Mouse (Mus musculus): ENCODE data around the gene Megf11. TPM values are rescaled to one million over a fixed set of nuclear protein-coding genes. Genes with fewer than 3 reads are reported as not detected.

Megf11 gene
- polyA plus RNA-seq (2014; fragmentation: Illumina TruSeq; extraction: RNeasy Lipid Tissue Mini Kit (QIAGEN cat#74804)) = 0.14 TPM

DNA sequence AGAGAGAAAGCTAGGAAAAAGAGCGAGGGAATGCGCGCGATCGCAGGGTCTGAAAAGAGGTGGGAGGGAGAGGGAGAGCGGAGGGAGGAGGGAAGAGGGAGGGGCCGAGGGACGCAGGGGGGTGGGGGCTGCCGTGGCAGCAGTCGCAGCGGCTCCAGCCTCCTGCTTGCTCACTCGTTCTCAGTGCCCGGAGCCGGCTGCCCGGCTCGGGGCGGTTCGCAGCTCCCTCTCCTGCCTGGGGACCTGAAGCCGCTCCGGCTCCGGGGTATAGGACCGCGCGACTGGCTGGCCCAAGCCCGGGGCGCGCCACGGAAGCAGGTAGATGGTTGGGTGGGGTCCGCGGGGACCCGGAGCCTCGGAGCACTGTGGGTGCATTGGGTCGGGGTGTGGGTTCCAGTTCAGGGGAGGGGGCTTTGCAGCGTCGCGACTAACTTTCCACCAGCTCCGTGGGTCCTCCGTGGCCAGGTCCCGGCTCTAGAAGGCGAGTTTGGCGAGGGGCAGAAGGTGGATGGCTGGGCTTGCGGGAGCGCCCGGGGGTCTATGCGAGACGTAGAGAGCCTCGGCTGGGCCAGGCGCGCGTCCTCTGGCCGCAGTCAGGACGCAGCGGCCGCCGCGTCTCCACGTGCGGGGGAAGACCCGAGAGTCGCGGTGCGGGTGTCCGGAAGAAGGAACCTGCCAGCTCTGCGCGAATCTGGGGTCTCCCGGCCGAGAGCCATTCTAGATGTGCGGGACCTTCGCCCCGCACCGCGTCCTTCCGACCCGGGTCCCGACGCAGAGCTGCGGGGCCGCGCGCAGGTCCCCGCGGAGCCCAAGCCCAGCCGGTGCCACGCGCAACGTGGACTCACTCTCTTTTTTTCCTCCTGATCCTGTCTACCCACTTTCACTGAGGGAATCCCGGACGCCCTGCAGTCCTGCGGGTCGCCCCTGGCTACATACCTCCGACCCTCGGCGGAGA, at the start of gene Megf11:
Gene Megf11 (plus strand): TSS at position 116 of the 955 bp plus-strand sequence.

DNA sequence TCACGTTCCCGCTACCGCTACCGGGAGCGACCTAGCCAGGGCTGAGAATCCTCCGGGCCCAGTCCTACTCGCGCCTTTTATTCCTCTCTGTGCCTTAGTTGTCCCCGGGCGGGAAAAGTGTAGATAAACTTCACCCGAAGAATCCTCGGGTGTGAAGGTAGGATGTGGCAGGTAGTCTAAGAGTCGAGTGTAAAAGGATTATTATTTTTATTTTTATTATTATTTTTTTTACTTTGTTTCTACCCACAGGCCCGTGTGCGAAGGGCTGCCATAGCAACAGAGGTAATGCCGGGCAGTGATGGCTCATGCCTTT, 44.2 kb upstream of the Megf11 start, which contains the start of gene Dis3l:
Gene Dis3l (minus strand): TSS at position 35 of the 313 bp plus-strand sequence.

DNA sequence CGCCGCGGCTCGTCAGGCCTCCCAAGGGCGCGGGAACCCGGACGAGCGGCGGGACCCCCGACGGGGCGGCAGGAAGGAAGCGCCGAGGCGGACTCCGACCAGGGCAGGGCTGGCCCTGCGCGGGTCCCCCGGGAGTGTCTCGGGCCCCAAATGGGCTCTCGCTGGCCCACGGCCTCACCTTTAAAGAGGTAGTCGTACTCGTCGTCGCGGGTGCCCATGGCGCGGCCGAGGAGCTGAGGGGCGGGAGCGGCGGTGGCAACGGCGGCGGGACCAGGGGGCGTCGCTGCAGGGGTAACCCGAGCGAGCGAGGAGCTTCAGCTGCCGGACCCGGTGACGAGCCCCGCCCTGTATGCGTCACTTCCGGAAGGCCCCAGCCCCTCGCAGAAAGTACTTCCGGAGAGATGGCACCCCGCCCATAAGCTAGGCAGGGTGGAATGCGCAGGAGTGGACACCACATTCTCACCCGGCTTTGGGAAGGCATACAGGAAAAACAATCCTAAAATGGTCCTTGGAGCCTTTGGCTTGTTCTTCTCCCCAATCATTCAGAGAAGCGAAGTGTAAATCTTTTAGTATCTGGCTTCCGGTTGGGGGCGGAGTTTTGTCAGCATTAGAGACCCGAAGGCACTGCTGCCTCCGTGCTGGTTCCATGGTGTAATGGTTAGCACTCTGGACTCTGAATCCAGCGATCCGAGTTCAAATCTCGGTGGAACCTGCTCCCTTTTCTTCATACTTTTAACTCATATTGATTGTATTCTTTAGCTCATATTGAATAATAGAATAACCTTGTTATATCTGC, 352.2 kb downstream of the Megf11 start, which contains the start of gene Rab11a:
Gene Rab11a (minus strand): TSS at position 353 of the 796 bp plus-strand sequence.

Other genes starting within 250 kb of the Megf11 start
- 22.9 TPM for gene Zwilch, start 212.5 kb upstream of the Megf11 start, polyA plus RNA-seq (2014; fragmentation: Illumina TruSeq; extraction: RNeasy Lipid Tissue Mini Kit (QIAGEN cat#74804))
- gene Rpl4, start 212.3 kb upstream of the Megf11 start, polyA plus RNA-seq (2014; fragmentation: Illumina TruSeq; extraction: RNeasy Lipid Tissue Mini Kit (QIAGEN cat#74804)) = 844 TPM
- gene Snapc5, start 206.4 kb upstream of the Megf11 start, polyA plus RNA-seq (2014; fragmentation: Illumina TruSeq; extraction: RNeasy Lipid Tissue Mini Kit (QIAGEN cat#74804)) = 65.5 TPM
- gene Uchl4, start 150.4 kb upstream of the Megf11 start, polyA plus RNA-seq (2014; fragmentation: Illumina TruSeq; extraction: RNeasy Lipid Tissue Mini Kit (QIAGEN cat#74804)) = 0.43 TPM
- 62.7 TPM for gene Map2k1, start 132.0 kb upstream of the Megf11 start, polyA plus RNA-seq (2014; fragmentation: Illumina TruSeq; extraction: RNeasy Lipid Tissue Mini Kit (QIAGEN cat#74804))
- 127 TPM for gene Tipin, start 104.0 kb upstream of the Megf11 start, polyA plus RNA-seq (2014; fragmentation: Illumina TruSeq; extraction: RNeasy Lipid Tissue Mini Kit (QIAGEN cat#74804))
- gene Dis3l, start 44.3 kb upstream of the Megf11 start, polyA plus RNA-seq (2014; fragmentation: Illumina TruSeq; extraction: RNeasy Lipid Tissue Mini Kit (QIAGEN cat#74804)) = 17.0 TPM

All from ovary, adult 10 weeks (tissue).